Mouse (Mus musculus) limb, embryonic 14.5 days (tissue): Measurements from ENCODE around the gene Ssu2. TPM values are rescaled to one million over a fixed set of nuclear protein-coding genes. Genes with fewer than 3 reads are reported as not detected.

Source experiments
- ATAC-seq: fragments of 200-750 bp; cut with Nextera tagmentation; 2 replicates; pipeline ENCODE4 v1.8.0; 2017; ENCODE audit warnings: low read depth, moderate number of reproducible peaks, moderate TSS enrichment; ENCODE audit not compliant: low FRiP score
- DNase-seq: peaks from one replicate; pipeline ENCODE4 v3.0.0-alpha.2; 2015; ENCODE audit warnings: low spot score
- H3K27ac ChIP-seq: fragments of 300-500 bp; sonication (generic); replicated peaks from 2 replicates; pipeline ENCODE4 v1.5.1; 2014; ENCODE audit warnings: low read depth, mild to moderate bottlenecking, low read length, moderate library complexity, mixed read lengths
- H3K27me3 ChIP-seq: fragments of 300-500 bp; sonication (generic); 2 replicates; pipeline ENCODE4 v1.6.1; 2014; ENCODE audit warnings: low read length, mixed read lengths; ENCODE audit not compliant: control insufficient read depth, insufficient read depth
- H3K36me3 ChIP-seq: fragments of 300-500 bp; sonication (generic); 2 replicates; pipeline ENCODE4 v1.6.1; 2014; ENCODE audit warnings: mild to moderate bottlenecking, low read length, moderate library complexity, mixed read lengths; ENCODE audit not compliant: control insufficient read depth, insufficient read depth
- H3K4me1 ChIP-seq: fragments of 300-500 bp; sonication (generic); 2 replicates; pipeline ENCODE4 v1.6.1; 2014; ENCODE audit warnings: antibody characterized with exemption, low read length, mixed read lengths; ENCODE audit not compliant: control insufficient read depth, insufficient read depth
- H3K4me2 ChIP-seq: fragments of 300-500 bp; sonication (generic); replicated peaks from 2 replicates; pipeline ENCODE4 v1.6.1; 2014; ENCODE audit warnings: low read depth, mild to moderate bottlenecking, low read length, moderate library complexity; ENCODE audit not compliant: severe bottlenecking
- H3K4me3 ChIP-seq: fragments of 300-500 bp; sonication (generic); replicated peaks from 2 replicates; pipeline ENCODE4 v1.5.1; 2014; ENCODE audit warnings: low read length
- H3K9ac ChIP-seq: fragments of 300-500 bp; sonication (generic); 2 replicates; pipeline ENCODE4 v1.6.1; 2014; ENCODE audit warnings: mild to moderate bottlenecking, low read depth, low read length, moderate library complexity; ENCODE audit not compliant: severe bottlenecking
- H3K9me3 ChIP-seq: fragments of 300-500 bp; sonication (generic); 2 replicates; pipeline ENCODE4 v1.6.1; 2016; ENCODE audit warnings: low read length; ENCODE audit not compliant: control insufficient read depth
- POLR2A ChIP-seq: fragments of 200-500 bp; IDR thresholded peaks from 2 replicates; pipeline ENCODE4 v1.8.0; 2012; ENCODE audit warnings: inconsistent platforms, mild to moderate bottlenecking, moderate library complexity, borderline replicate concordance; ENCODE audit not compliant: insufficient read depth, insufficient read length; ENCODE audit errors: extremely low read depth
- WGBS: fragments of 180-500 bp; shearing (Covaris S2); extraction: QIAGEN DNeasy Blood & Tissue Kit; methylation state at CpG from one replicate; pipeline ENCODE4 v1.1.7; 2014; 5-methylcytosine and 5-hydroxymethylcytosine counted together
- polyA plus RNA-seq, 2 experiments: library from polyadenylated mRNA; depleted of rRNA in 1 of 2; stranded (reverse) in 1 of 2; unstranded in 1 of 2; fragments of >200 nt; fragmentation: Nextera tagmentation in 1 of 2; extraction: Ambion mirVana in 1 of 2; gene quantifications; 2 replicates each; pipeline versions ENCODE4 v1.2.1 to v1.2.3; 2012 to 2014

Ssu2 gene
- polyA plus RNA-seq, 2 experiments = 2.7 to 3.0 TPM

DNA sequence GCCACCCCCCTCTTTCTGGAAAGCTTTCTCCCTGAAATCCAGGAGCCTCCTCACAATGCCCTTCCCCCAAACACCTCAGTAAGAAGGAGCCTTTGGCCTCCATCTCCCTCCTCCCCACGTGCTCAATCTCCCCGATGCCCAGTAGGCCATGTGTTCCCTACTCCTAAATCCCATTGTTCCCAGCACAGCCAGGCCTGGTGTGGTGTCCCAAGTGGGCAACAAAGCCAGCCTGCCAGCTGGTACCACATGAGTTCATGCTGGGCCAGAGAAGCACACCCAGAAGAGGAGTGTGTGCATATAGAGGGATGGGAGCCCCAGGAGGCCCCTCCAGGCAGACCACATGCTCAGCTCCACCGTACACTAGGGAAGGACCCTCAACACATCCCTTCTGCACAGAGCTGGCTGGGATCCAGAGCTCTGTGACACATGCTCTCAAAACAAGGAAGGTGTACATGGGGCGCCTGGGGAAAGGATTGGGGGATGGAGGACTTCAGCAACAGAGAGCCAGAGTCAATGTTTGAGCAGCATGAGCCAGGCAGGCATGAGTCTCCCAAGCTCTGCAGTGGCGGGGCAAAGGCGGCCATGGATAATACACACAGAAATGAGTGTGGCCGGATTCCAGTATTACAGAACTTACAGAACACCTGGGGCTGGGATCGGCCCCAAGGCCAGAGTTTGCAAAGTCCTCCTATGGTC lies 4.7 kb downstream of the Ssu2 start:
- no peak for DNase-seq
- Histone ChIP-seq H3K4me3 (no peak overlapping the region), H3K9me3 (no peaks in the 10 kb centered on the region), H3K4me2 (no peak overlapping the region), H3K36me3 (no peaks in the 10 kb centered on the region), H3K4me1 (0 out of 2 replicates have a peak, but pooled peaks cover 7% of the 10 kb centered on the region), H3K27ac (no peak overlapping the region), H3K27me3 (no peaks in the 10 kb centered on the region), H3K9ac (no peak overlapping the region)
- ATAC-seq = no peak
- no peak for TF ChIP-seq POLR2A
- WGBS = 67% methylated on average over 8 of the region's 8 CpGs

DNA sequence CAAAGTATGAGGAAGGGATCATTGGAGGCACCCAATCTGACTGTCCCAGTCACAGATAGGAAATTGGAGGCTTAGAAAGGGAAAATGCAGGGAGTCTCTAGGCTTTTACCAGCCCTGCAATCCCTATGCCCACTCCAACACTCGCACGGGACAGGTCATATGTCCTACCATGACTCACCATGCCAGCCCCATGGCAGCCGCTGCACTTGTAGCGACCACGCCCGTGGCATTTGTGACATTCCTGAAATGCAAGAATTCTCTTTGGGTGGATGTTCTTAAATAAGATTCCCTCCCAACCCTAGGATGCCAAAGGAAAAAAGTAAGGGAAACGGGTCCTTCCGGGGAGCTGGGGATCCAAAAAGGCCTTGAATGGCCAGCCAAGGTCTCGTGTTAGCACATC lies 8.8 kb downstream of the Ssu2 start:
- no peaks in the 10 kb centered on the region for H3K36me3 ChIP-seq
- H3K9ac ChIP-seq = no peak overlapping the region
- no peak for TF ChIP-seq POLR2A
- no peak overlapping the region for H3K4me2 ChIP-seq
- no peaks in the 10 kb centered on the region for H3K27me3 ChIP-seq
- ATAC-seq (no peak), DNase-seq (no peak)
- WGBS = 93% methylated on average over 9 of the region's 9 CpGs
- H3K27ac ChIP-seq = no peak overlapping the region
- no peak overlapping the region for H3K4me3 ChIP-seq
- 0 out of 2 replicates have a peak, but pooled peaks cover 7% of the 10 kb centered on the region for H3K4me1 ChIP-seq
- H3K9me3 ChIP-seq = no peaks in the 10 kb centered on the region

DNA sequence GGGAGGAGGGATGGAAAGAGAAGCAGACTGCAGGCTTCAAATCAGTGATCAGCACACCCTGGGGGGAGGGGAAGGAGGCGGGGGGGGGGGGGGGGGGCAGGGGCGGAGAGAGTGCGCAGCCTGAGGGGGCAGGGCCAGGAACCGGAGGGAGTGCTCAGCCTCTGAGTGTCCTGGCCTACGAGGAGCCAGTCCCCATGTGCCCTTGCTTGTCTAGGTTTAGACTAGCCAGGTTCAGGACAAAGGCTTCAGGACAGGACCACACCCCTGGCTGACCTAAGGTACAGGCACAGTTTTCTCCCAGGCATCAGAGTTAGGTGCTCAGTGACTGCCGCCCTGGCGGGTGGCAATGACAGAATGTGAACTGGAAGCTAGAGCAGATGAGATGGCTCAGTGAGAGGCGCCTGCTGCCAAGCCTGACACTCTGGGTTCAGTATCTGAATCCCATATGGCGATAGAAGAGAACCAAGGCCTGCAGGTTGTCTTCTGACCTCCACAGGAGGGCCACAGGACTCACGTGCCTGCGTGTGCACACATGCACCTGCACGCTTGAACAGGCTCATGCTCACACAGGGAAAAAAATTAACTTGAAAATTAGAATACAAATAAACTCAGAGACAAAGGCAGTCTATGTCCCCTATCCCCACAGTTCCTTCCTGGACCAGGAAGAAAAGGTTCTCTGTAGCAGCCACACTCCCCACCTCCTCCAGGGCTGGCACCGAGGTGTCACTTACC lies 12.0 kb downstream of the Ssu2 start:
- Histone ChIP-seq H3K9ac (no peak overlapping the region), H3K4me2 (no peak overlapping the region), H3K27ac (no peak overlapping the region), H3K9me3 (no peaks in the 10 kb centered on the region), H3K27me3 (no peaks in the 10 kb centered on the region), H3K4me1 (no peaks in the 10 kb centered on the region), H3K36me3 (no peaks in the 10 kb centered on the region), H3K4me3 (no peak overlapping the region)
- ATAC-seq (no peak), DNase-seq (no peak)
- TF ChIP-seq POLR2A = no peak
- WGBS = 51% methylated on average over 12 of the region's 13 CpGs

DNA sequence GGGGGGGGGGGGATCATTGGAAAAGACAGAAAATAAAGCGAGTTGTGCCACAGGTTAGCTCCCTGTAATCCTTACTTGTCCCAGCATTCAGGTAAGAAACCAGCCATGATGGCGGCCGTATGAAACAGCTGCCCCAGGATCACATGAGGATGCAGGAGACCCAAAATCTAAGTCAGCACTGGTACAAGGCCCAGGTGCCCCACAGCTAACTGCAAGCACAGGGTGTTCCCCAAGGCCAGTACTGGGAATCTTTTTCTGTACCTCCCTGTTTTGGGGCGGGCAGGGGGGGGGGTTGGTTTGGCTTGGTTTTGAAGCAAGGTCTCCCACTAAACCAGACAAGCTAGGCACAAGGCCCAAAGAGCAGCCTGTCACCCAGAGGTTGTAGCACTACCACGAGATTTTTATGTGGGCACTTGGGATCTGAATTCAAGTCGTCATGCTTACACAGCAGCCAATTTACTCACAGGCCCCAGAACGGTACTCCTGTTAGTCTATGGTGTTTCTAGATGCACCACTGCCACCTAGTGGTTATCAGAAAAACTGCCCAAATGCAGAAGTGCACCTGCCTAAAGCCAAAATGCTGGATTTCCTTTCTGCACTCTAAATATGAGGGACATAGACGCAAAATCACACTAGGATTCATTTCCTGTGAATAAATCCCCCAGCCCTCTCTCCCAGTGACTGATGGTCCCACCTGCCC lies 13.8 kb downstream of the Ssu2 start:
- Histone ChIP-seq H3K4me3 (no peak overlapping the region), H3K4me2 (no peak overlapping the region), H3K27ac (no peak overlapping the region), H3K36me3 (no peaks in the 10 kb centered on the region), H3K9me3 (no peaks in the 10 kb centered on the region), H3K9ac (no peak overlapping the region), H3K4me1 (no peaks in the 10 kb centered on the region), H3K27me3 (no peaks in the 10 kb centered on the region)
- DNase-seq = peak; percentile 83
- ATAC-seq = no peak
- no peak for TF ChIP-seq POLR2A
- WGBS = 46% methylated on average over 8 of the region's 8 CpGs

DNA sequence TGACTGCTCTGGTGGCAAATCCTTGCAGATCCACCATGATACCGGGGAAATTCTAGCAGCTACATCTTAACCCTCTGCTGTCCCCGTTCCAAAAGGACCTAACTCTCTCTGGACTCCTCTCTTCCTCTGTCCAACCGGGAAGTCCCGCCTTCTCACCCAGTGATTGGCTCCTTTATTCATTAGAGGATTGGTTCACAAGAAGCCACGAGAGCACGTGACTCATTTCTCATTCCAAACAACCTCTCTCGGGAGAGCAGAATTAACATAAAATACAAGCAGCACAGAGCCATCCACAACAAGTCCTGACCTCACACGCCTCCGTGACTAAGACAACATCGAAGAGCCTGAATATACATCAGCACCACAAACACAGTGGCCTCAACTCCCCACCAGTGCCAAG lies 22.5 kb downstream of the Ssu2 start:
- H3K9ac ChIP-seq = no peak overlapping the region
- no peaks in the 10 kb centered on the region for H3K27me3 ChIP-seq
- no peak for ATAC-seq
- DNase-seq = no peak
- WGBS = 81% methylated on average over 10 of the region's 10 CpGs
- no peak for TF ChIP-seq POLR2A
- no peak overlapping the region for H3K4me3 ChIP-seq
- no peak overlapping the region for H3K27ac ChIP-seq
- no peaks in the 10 kb centered on the region for H3K36me3 ChIP-seq
- no peak overlapping the region for H3K4me2 ChIP-seq
- H3K9me3 ChIP-seq = no peaks in the 10 kb centered on the region
- H3K4me1 ChIP-seq = no peaks in the 10 kb centered on the region
